Mouse (Mus musculus) lung, embryonic 14.5 days (tissue): Measurements from ENCODE around the gene Itgb4. TPM values are rescaled to one million over a fixed set of nuclear protein-coding genes. Genes with fewer than 3 reads are reported as not detected.

Source experiments
- ATAC-seq: fragments of 200-750 bp; cut with Nextera tagmentation; 2 replicates; pipeline ENCODE4 v1.8.0; 2017; ENCODE audit warnings: mild to moderate bottlenecking, moderate TSS enrichment, moderate library complexity; ENCODE audit not compliant: insufficient read depth
- DNase-seq: peaks from one replicate; pipeline ENCODE4 v3.0.0-alpha.2; 2015
- H3K27ac ChIP-seq: fragments of 300-500 bp; sonication (generic); 2 replicates; pipeline ENCODE4 v1.5.1; 2014; ENCODE audit warnings: low read depth, mild to moderate bottlenecking, moderate library complexity
- H3K27me3 ChIP-seq: fragments of 300-500 bp; sonication (generic); 2 replicates; pipeline ENCODE4 v1.6.1; 2014; ENCODE audit warnings: low read length, control low read depth; ENCODE audit not compliant: insufficient read depth
- H3K36me3 ChIP-seq: fragments of 300-500 bp; sonication (generic); 2 replicates; pipeline ENCODE4 v1.6.1; 2014; ENCODE audit warnings: control low read depth; ENCODE audit not compliant: insufficient read depth
- H3K4me1 ChIP-seq: fragments of 300-500 bp; sonication (generic); 2 replicates; pipeline ENCODE4 v1.6.1; 2014; ENCODE audit warnings: antibody characterized with exemption, control low read depth; ENCODE audit not compliant: insufficient read depth
- H3K4me2 ChIP-seq: fragments of 300-500 bp; sonication (generic); 2 replicates; pipeline ENCODE4 v1.6.1; 2014; ENCODE audit warnings: mild to moderate bottlenecking
- H3K4me3 ChIP-seq: fragments of 300-500 bp; sonication (generic); 2 replicates; pipeline ENCODE4 v1.5.1; 2014; ENCODE audit warnings: low read depth, low read length
- H3K9ac ChIP-seq: fragments of 300-500 bp; sonication (generic); 2 replicates; pipeline ENCODE4 v1.6.1; 2014
- H3K9me3 ChIP-seq: fragments of 300-500 bp; sonication (generic); 2 replicates; pipeline ENCODE4 v1.6.1; 2016; ENCODE audit warnings: low read depth, low read length, control low read depth
- CTCF ChIP-seq: IDR thresholded peaks from 2 replicates; pipeline ENCODE4 v1.5.1; 2016; ENCODE audit warnings: antibody characterized with exemption, low read depth
- WGBS: fragments of 180-500 bp; shearing (Covaris S2); extraction: QIAGEN DNeasy Blood & Tissue Kit; methylation state at CpG from one replicate; pipeline ENCODE4 v1.1.7; 2014; 5-methylcytosine and 5-hydroxymethylcytosine counted together
- polyA plus RNA-seq: library from polyadenylated mRNA; unstranded; fragments of >200 nt; fragmentation: Nextera tagmentation; extraction: Ambion mirVana; gene quantifications from 2 replicates; pipeline ENCODE4 v1.2.1, GENCODE M21; 2014

Gene Itgb4
- polyA plus RNA-seq, 1 experiment from 2014 or later = 2.0 TPM

DNA sequence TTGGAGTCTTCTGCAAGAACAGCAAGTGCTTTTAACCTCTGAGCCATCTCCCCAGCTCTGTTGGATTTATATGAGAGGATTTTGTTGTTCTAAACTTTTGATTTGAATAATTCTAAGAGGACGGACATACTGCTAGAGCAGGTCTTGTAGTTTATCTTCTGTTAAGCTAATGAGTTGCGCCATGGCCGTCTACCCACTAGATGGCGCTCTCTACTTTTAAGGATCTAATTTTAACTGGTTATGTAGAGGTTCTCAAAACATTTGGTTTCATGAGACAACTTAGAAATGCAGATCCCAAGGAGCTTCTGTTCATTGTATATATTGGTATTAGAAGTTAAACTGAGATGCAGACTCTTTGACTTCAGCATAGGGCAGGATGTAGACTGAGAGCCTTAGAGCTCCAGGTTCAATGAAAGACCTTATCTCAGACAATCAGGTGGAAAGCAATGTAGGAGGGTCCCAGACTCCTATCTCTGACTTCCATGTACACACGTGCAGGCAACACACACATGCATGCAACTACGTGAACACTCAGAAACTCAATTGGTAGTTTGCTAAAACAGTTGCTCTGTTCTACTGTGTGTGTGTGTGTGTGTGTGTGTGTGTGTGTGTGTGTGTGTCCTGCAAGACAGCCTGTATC, 34.7 kb upstream of the Itgb4 start:
- WGBS = 29% methylated on average over 6 of the region's 6 CpGs

DNA sequence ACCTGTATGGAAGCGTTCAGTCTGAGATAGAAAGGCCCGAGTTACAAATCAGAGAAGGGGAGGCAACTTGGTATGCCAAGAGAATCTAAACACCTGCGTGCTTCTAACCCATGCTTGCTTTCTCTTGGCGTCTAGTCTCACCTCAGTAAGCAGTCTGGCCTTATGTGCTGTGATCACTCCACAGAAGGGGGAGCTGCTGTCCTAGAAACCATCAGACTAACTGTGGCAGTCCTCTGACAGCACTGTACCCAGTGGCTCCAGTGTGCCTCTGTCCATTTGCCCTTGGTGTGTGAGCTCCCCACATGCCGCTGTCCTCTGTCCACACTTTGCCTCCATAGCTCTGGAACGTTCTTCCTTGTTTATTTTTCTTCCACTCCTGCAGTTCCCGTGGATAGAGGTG, 32.5 kb upstream of the Itgb4 start:
- Histone ChIP-seq H3K27ac (no peak overlapping the region), H3K9ac (no peak overlapping the region), H3K4me1 (no peaks in the 10 kb centered on the region), H3K9me3 (no peaks in the 10 kb centered on the region), H3K4me3 (no peak overlapping the region), H3K36me3 (peaks cover 83% of the 10 kb centered on the region), H3K27me3 (no peaks in the 10 kb centered on the region), H3K4me2 (no peak overlapping the region)
- whole genome bisulfite sequencing = 67% methylated on average over 7 of the region's 7 CpGs
- no peak for DNase-seq
- TF ChIP-seq CTCF = no peak
- ATAC-seq = no peak

More for the DNA sequence above, 34.7 kb upstream of the Itgb4 start:
- no peak overlapping the region for H3K4me3 ChIP-seq
- TF ChIP-seq CTCF = peak; percentile 84
- ATAC-seq (no peak), DNase-seq (peak; percentile 93)
- 0 out of 2 replicates have a peak, but pooled peaks cover under 1% of the 10 kb centered on the region for H3K4me1 ChIP-seq
- no peak overlapping the region for H3K4me2 ChIP-seq
- H3K27me3 ChIP-seq = no peaks in the 10 kb centered on the region
- H3K27ac ChIP-seq = no peak overlapping the region
- no peak overlapping the region for H3K9ac ChIP-seq
- peaks cover 80% of the 10 kb centered on the region for H3K36me3 ChIP-seq
- no peaks in the 10 kb centered on the region for H3K9me3 ChIP-seq

DNA sequence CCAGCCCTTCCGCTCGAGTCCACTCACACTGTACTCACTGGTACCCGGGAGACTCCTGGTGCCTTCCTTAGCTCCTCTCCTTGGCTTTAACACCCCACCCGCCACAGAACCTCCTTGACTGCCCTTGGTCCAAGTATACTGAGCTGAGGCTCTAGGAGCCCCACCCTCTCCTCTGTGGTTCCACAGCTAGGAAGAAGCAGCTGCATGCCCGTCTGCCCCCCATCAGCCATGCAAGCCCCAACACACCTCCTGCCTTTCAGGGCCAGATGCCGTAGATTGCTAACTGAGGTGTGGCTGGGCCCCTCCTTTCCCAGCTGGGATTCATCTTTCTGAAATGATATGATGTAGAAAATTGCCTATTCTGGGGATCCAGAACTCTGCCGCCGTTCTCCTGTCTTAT, 29.3 kb upstream of the Itgb4 start:
- WGBS = 89% methylated on average over 8 of the region's 8 CpGs
- peaks cover 85% of the 10 kb centered on the region for H3K36me3 ChIP-seq
- H3K27ac ChIP-seq = no peak overlapping the region

DNA sequence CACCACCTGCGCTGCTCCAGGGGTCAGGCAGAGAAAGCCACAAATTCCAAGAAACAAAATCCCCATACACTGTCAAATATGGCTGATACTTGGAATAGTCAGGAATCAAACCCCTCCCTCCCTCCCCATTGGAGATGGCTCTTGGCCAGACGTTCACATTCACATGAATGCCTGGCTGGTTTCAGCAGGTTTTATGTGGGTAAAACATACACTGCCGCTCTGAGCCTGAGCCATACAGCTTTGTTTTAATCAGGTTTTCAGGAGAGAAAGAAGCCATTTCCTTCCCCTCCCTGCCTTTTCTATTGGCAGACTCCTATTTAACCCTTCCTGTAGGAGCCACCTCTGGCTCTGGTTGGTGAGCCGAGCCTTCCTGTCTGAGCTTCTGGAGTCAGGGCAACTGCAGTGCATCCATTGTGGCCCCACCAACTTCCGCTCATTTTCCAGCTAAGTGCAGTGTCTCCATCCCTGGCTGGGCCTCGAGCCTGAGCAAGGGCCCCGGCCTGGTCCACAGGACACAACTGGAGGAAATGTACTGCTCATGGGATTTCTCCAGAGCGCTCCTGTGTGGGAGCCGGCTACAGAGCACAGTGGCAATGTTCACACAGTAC, 28.2 kb upstream of the Itgb4 start:
- H3K27me3 ChIP-seq = no peaks in the 10 kb centered on the region
- H3K9ac ChIP-seq = no peak overlapping the region
- H3K4me3 ChIP-seq = no peak overlapping the region
- no peaks in the 10 kb centered on the region for H3K9me3 ChIP-seq
- no peaks in the 10 kb centered on the region for H3K4me1 ChIP-seq
- ATAC-seq = no peak
- DNase-seq = no peak
- no peak overlapping the region for H3K4me2 ChIP-seq
- peaks cover 80% of the 10 kb centered on the region for H3K36me3 ChIP-seq
- H3K27ac ChIP-seq = peak overlapping the region; percentile 21; the same call in 1 of the 2 replicates
- WGBS = 82% methylated on average over 9 of the region's 9 CpGs
- no peak for TF ChIP-seq CTCF

More for the DNA sequence above, 29.3 kb upstream of the Itgb4 start:
- no peak for TF ChIP-seq CTCF
- no peaks in the 10 kb centered on the region for H3K4me1 ChIP-seq
- H3K27me3 ChIP-seq = no peaks in the 10 kb centered on the region
- no peak overlapping the region for H3K9ac ChIP-seq
- no peak overlapping the region for H3K4me3 ChIP-seq
- no peak overlapping the region for H3K4me2 ChIP-seq
- no peaks in the 10 kb centered on the region for H3K9me3 ChIP-seq
- ATAC-seq (no peak), DNase-seq (no peak)

DNA sequence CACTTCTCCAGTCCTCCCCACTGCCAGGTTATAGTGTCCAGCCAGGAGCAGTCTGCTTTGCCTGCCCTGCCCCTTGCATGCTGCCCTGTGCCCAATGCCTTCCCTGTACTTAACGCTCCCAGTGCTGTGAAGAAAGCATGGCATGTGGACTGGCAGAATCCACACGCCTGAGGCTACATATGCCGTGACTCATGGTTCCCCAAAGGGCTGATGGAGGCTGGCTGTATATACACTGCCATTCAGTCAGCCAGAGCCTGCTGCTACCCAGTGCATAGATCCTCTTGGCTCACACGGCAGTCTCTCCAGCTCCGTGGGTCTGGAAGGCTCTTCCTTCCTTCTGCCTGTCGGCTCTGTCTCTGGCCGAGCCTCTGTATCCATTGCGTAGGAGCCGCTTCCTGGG, 26.2 kb upstream of the Itgb4 start:
- no peak overlapping the region for H3K27ac ChIP-seq
- no peak for TF ChIP-seq CTCF
- H3K4me2 ChIP-seq = no peak overlapping the region
- 84% methylated on average over 9 of the region's 9 CpGs for WGBS
- H3K9me3 ChIP-seq = no peaks in the 10 kb centered on the region
- no peaks in the 10 kb centered on the region for H3K4me1 ChIP-seq
- ATAC-seq (no peak), DNase-seq (no peak)
- H3K36me3 ChIP-seq = peaks cover 82% of the 10 kb centered on the region
- no peak overlapping the region for H3K9ac ChIP-seq
- no peak overlapping the region for H3K4me3 ChIP-seq
- no peaks in the 10 kb centered on the region for H3K27me3 ChIP-seq

DNA sequence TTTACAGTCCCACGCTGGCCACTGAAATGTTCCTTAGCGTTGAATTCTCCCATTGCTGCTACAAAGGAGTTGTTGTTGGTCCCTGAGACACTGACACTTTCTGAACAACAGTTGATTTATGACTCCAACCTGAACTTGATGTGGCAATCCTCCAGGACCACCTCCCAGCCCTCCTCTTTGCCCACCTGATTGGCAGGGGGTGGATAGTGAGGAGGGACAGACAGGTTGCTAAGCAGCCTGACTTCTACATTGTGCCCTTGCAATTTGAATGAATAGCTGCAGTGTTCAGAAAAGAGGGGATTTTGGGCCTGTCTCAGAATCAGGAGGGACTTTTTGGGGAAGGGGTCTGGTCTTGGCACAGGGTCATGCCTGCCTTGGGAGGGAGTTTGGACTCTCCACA, 23.8 kb upstream of the Itgb4 start:
- peaks cover 85% of the 10 kb centered on the region for H3K36me3 ChIP-seq
- no peak for TF ChIP-seq CTCF
- H3K27ac ChIP-seq = no peak overlapping the region
- H3K4me3 ChIP-seq = no peak overlapping the region
- ATAC-seq = no peak
- H3K27me3 ChIP-seq = no peaks in the 10 kb centered on the region
- H3K4me1 ChIP-seq = no peaks in the 10 kb centered on the region
- H3K9ac ChIP-seq = no peak overlapping the region
- 93% methylated on average over 2 of the region's 2 CpGs for WGBS
- no peaks in the 10 kb centered on the region for H3K9me3 ChIP-seq
- no peak for DNase-seq
- no peak overlapping the region for H3K4me2 ChIP-seq

DNA sequence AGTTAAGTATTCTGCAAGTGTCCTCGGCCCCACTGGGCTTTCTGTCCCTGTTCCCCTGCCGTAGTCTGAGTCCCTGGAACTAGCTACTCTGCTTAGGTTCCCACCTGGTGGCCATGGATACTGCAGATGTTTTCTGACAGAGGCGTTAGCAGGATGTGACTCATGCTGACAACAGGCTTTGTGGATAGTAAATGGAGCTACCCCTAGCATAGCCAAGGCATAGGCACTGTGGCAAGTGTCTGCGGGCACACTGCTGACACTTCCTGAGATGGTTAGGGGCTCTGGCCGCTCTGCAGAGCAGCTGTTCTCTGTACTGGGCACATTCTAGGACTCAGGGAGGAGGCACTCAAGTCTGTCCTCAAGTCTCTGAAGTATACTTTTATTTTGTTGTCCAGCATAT, 19.8 kb upstream of the Itgb4 start:
- Histone ChIP-seq H3K4me2 (no peak overlapping the region), H3K27ac (no peak overlapping the region)
- 74% methylated on average over 5 of the region's 5 CpGs for WGBS

More for the DNA sequence above, 19.8 kb upstream of the Itgb4 start:
- no peaks in the 10 kb centered on the region for H3K4me1 ChIP-seq
- TF ChIP-seq CTCF = no peak
- ATAC-seq = no peak
- no peak overlapping the region for H3K9ac ChIP-seq
- H3K36me3 ChIP-seq = peaks cover 70% of the 10 kb centered on the region
- no peak overlapping the region for H3K4me3 ChIP-seq
- no peaks in the 10 kb centered on the region for H3K27me3 ChIP-seq
- no peaks in the 10 kb centered on the region for H3K9me3 ChIP-seq
- DNase-seq = no peak
